Mouse (Mus musculus): ENCODE results near the gene Cenpf. TPM values are rescaled to one million over a fixed set of nuclear protein-coding genes. Genes with fewer than 3 reads are reported as not detected.
"Not testable (repeated sequence)": the region's sequence is repeated elsewhere in the genome, so short reads cannot be mapped to it uniquely, and the experiment has no call there.

Gene Cenpf
- polyA plus RNA-seq, 1 experiment from 2014 or later, result 125 TPM

GRCm38 (mm10) chr1:189709001-189709400 lies 21.1 kb upstream of the Cenpf start:
- Histone ChIP-seq H3K9me3 (no peaks in the 10 kb centered on the region), H3K4me3 (no peak overlapping the region), H3K27ac (replicated peaks) (no peak overlapping the region), H3K27me3 (no peaks in the 10 kb centered on the region; the same call in 1 of the 2 replicates), H3K9ac (replicated peaks) (no peak overlapping the region), H3K4me2 (replicated peaks) (no peak overlapping the region), H3K36me3 (no peaks in the 10 kb centered on the region), H3K4me1 (peaks cover 4% of the 10 kb centered on the region; the same call in 1 of the 2 replicates)
- 82% methylated on average over 8 of the region's 8 CpGs for WGBS
- no peak for ATAC-seq (ENCODE audit: low FRiP score, low read depth)

- ATAC-seq (ENCODE audit: low FRiP score, low read depth), result no peak; the same call in 1 of the 2 replicates
- Histone ChIP-seq H3K9ac (replicated peaks) (no peak overlapping the region), H3K36me3 (no peaks in the 10 kb centered on the region), H3K27ac (replicated peaks) (no peak overlapping the region), H3K4me1 (peaks cover 4% of the 10 kb centered on the region; the same call in 1 of the 2 replicates), H3K27me3 (no peaks in the 10 kb centered on the region; the same call in 1 of the 2 replicates), H3K9me3 (no peaks in the 10 kb centered on the region), H3K4me3 (no peak overlapping the region), H3K4me2 (replicated peaks) (no peak overlapping the region)
- WGBS, result 33% methylated on average over 5 of the region's 5 CpGs
These were observed 19.5 kb upstream of the Cenpf start for GRCm38 (mm10) chr1:189707419-189707818.

GRCm38 (mm10) chr1:189707014-189707413 lies 19.1 kb upstream of the Cenpf start:
- Histone ChIP-seq H3K9ac (replicated peaks) (no peak overlapping the region), H3K4me1 (peaks cover 4% of the 10 kb centered on the region; the same call in 1 of the 2 replicates), H3K4me3 (no peak overlapping the region), H3K27ac (replicated peaks) (no peak overlapping the region), H3K4me2 (replicated peaks) (no peak overlapping the region), H3K36me3 (no peaks in the 10 kb centered on the region), H3K27me3 (no peaks in the 10 kb centered on the region; the same call in 1 of the 2 replicates), H3K9me3 (no peaks in the 10 kb centered on the region)
- no peak for ATAC-seq (ENCODE audit: low FRiP score, low read depth)

GRCm38 (mm10) chr1:189706040-189706645 lies 18.3 kb upstream of the Cenpf start:
- no peak for ATAC-seq (ENCODE audit: low FRiP score, low read depth)
- Histone ChIP-seq H3K4me3 (no peak overlapping the region), H3K4me1 (peaks cover 4% of the 10 kb centered on the region; the same call in 1 of the 2 replicates), H3K36me3 (no peaks in the 10 kb centered on the region), H3K27me3 (no peaks in the 10 kb centered on the region; the same call in 1 of the 2 replicates), H3K9ac (replicated peaks) (no peak overlapping the region), H3K27ac (replicated peaks) (no peak overlapping the region), H3K9me3 (no peaks in the 10 kb centered on the region), H3K4me2 (replicated peaks) (no peak overlapping the region)
- 82% methylated on average over 12 of the region's 12 CpGs for WGBS

GRCm38 (mm10) chr1:189703591-189703990 lies 15.7 kb upstream of the Cenpf start:
- no peak overlapping the region for H3K27ac ChIP-seq (replicated peaks)
- peaks cover 4% of the 10 kb centered on the region; the same call in 1 of the 2 replicates for H3K4me1 ChIP-seq
- no peaks in the 10 kb centered on the region for H3K36me3 ChIP-seq
- no peaks in the 10 kb centered on the region for H3K9me3 ChIP-seq
- no peak overlapping the region for H3K4me2 ChIP-seq (replicated peaks)
- 79% methylated on average over 7 of the region's 7 CpGs for WGBS
- no peaks in the 10 kb centered on the region; the same call in 1 of the 2 replicates for H3K27me3 ChIP-seq
- ATAC-seq (ENCODE audit: low FRiP score, low read depth), result no peak
- no peak overlapping the region for H3K4me3 ChIP-seq
- H3K9ac ChIP-seq (replicated peaks), result no peak overlapping the region

- Histone ChIP-seq H3K36me3 (no peaks in the 10 kb centered on the region), H3K9me3 (no peaks in the 10 kb centered on the region), H3K27ac (replicated peaks) (no peak overlapping the region), H3K4me1 (peaks cover 4% of the 10 kb centered on the region; the same call in 1 of the 2 replicates), H3K27me3 (no peaks in the 10 kb centered on the region; the same call in 1 of the 2 replicates), H3K4me3 (no peak overlapping the region), H3K9ac (replicated peaks) (no peak overlapping the region), H3K4me2 (replicated peaks) (no peak overlapping the region)
- no peak for ATAC-seq (ENCODE audit: low FRiP score, low read depth)
- WGBS, result 49% methylated on average over 7 of the region's 7 CpGs
These were observed 15.3 kb upstream of the Cenpf start for GRCm38 (mm10) chr1:189703156-189703555.

GRCm38 (mm10) chr1:189700990-189701389 lies 13.1 kb upstream of the Cenpf start:
- Histone ChIP-seq H3K9ac (replicated peaks) (no peak overlapping the region), H3K4me3 (no peak overlapping the region), H3K36me3 (no peaks in the 10 kb centered on the region), H3K4me1 (no peaks in the 10 kb centered on the region), H3K9me3 (no peaks in the 10 kb centered on the region), H3K4me2 (replicated peaks) (no peak overlapping the region), H3K27ac (replicated peaks) (no peak overlapping the region), H3K27me3 (no peaks in the 10 kb centered on the region)
- WGBS, result 3% methylated on average over 6 of the region's 6 CpGs
- peak; percentile 65; the same call in 1 of the 2 replicates for ATAC-seq (ENCODE audit: low FRiP score, low read depth)

- H3K27ac ChIP-seq (replicated peaks), result no peak overlapping the region
- H3K4me2 ChIP-seq (replicated peaks), result no peak overlapping the region
- H3K9me3 ChIP-seq, result no peaks in the 10 kb centered on the region
- no peak overlapping the region for H3K9ac ChIP-seq (replicated peaks)
- no peak overlapping the region for H3K4me3 ChIP-seq
- no peak for ATAC-seq (ENCODE audit: low FRiP score, low read depth)
- 85% methylated on average over 6 of the region's 6 CpGs for WGBS
- H3K36me3 ChIP-seq, result no peaks in the 10 kb centered on the region
- H3K4me1 ChIP-seq, result no peaks in the 10 kb centered on the region
- H3K27me3 ChIP-seq, result no peaks in the 10 kb centered on the region
These were observed 12.3 kb upstream of the Cenpf start for GRCm38 (mm10) chr1:189700186-189700585.

GRCm38 (mm10) chr1:189698416-189698815 lies 10.5 kb upstream of the Cenpf start:
- Histone ChIP-seq H3K36me3 (no peaks in the 10 kb centered on the region), H3K27me3 (no peaks in the 10 kb centered on the region), H3K9ac (replicated peaks) (no peak overlapping the region), H3K4me1 (no peaks in the 10 kb centered on the region), H3K4me2 (replicated peaks) (no peak overlapping the region), H3K4me3 (no peak overlapping the region), H3K9me3 (no peaks in the 10 kb centered on the region), H3K27ac (replicated peaks) (no peak overlapping the region)
- ATAC-seq (ENCODE audit: low FRiP score, low read depth), result no peak
- WGBS, result 76% methylated on average over 4 of the region's 4 CpGs

GRCm38 (mm10) chr1:189695321-189695720 lies 7.4 kb upstream of the Cenpf start:
- H3K4me3 ChIP-seq, result no peak overlapping the region
- no peak overlapping the region for H3K4me2 ChIP-seq (replicated peaks)
- H3K27me3 ChIP-seq, result no peaks in the 10 kb centered on the region
- no peaks in the 10 kb centered on the region for H3K9me3 ChIP-seq
- no peak overlapping the region for H3K9ac ChIP-seq (replicated peaks)
- no peak overlapping the region for H3K27ac ChIP-seq (replicated peaks)
- ATAC-seq (ENCODE audit: low FRiP score, low read depth), result no peak
- no peaks in the 10 kb centered on the region for H3K36me3 ChIP-seq
- H3K4me1 ChIP-seq, result no peaks in the 10 kb centered on the region

GRCm38 (mm10) chr1:189694391-189694790 lies 6.5 kb upstream of the Cenpf start:
- Histone ChIP-seq H3K9me3 (no peaks in the 10 kb centered on the region), H3K4me1 (peaks cover 8% of the 10 kb centered on the region), H3K36me3 (no peaks in the 10 kb centered on the region), H3K9ac (replicated peaks) (no peak overlapping the region), H3K27me3 (no peaks in the 10 kb centered on the region), H3K4me3 (no peak overlapping the region), H3K4me2 (replicated peaks) (no peak overlapping the region), H3K27ac (replicated peaks) (no peak overlapping the region)
- WGBS, result 86% methylated on average over 2 of the region's 2 CpGs
- ATAC-seq (ENCODE audit: low FRiP score, low read depth), result no peak

GRCm38 (mm10) chr1:189692442-189692841 lies 4.6 kb upstream of the Cenpf start:
- not testable (repeated sequence) for H3K27ac ChIP-seq (replicated peaks); H3K4me2 ChIP-seq (replicated peaks); ATAC-seq (ENCODE audit: low FRiP score, low read depth); H3K9ac ChIP-seq (replicated peaks); H3K36me3 ChIP-seq; H3K27me3 ChIP-seq; H3K4me3 ChIP-seq; H3K9me3 ChIP-seq
- WGBS, result 46% methylated on average over 3 of the region's 3 CpGs
- H3K4me1 ChIP-seq, result peaks cover 18% of the 10 kb centered on the region

Data from midbrain, embryonic 12.5 days (tissue).